Comparison of ENCODE assay signal across 12 mouse cellular contexts in the genomic region with DNA sequence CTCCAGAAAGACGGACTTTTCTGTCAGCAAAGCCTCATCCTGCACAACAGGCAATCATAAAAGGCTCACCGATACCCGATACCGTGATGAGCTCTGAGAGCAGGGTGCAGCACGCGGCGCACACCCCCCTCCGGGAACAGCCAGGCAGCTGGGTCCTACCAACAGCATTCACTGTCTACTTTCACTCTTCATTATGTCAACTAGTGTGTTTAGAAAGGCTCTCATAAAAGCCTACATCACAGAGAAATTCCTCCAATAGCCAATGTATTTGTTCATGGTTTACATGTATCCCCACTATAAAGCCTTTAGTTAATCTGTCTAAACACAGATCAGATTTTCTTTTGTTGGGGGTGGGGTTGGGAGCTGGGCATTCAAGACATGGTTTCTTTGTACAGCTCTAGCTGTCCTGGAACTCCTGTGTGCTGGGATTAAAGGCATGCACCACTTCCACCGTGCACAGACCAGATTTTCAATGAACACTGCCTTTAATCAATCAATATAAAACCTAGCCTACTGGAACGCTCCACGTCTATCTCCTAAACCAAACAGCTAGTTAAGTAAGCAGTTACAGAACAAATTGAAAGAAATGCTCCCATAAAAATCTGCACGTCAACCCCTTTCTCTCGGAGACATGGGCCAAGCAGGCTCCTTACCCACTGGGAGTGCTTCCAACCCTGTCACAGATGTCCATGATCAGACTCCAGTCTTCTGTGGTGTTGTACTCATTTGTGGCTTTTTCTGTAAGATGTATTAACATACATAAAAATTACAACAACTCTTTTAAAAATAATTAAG. TPM values are rescaled to one million over a fixed set of nuclear protein-coding genes. Genes with fewer than 3 reads are reported as not detected.
DNase-seq lines count a peak whose midpoint lies in the region; ATAC-seq and TF ChIP-seq lines count a peak whose summit lies in the region.
"Had no signal": no experiment of that assay in that cellular context is flagged by ENCODE, and none has a peak within 500 bp of the region (broad histone marks: within the 10 kb centered on the region; RNA-seq: fewer than 3 reads in every experiment).

No protein-coding gene starts in this region.

- no peaks in the 10 kb centered on the region for H3K9me3 ChIP-seq in kidney, postnatal 0 days (replicated peaks; ENCODE audit: low read length)
- H3K9me3 ChIP-seq in forebrain, embryonic 16.5 days (ENCODE audit: control insufficient read depth, low read length): no peaks in the 10 kb centered on the region
- H3K9me3 ChIP-seq in midbrain, embryonic 14.5 days (ENCODE audit: control insufficient read depth, low read length): no peaks in the 10 kb centered on the region
- H3K9me3 ChIP-seq: liver, embryonic 12.5 days had no signal

- peak; percentile 29 for DNase-seq in kidney, postnatal 0 days (ENCODE audit: low spot score)
- no peak for DNase-seq in kidney, adult 8-10 months
- DNase-seq in embryo, embryonic 10 days (ENCODE audit: low spot score): peak; percentile 35
- DNase-seq in midbrain, embryonic 14.5 days: peak; percentile 43
- DNase-seq in right cerebral cortex, postnatal 14 days: no peak
- DNase-seq in gastrocnemius, adult 18-20 months (ENCODE audit: low spot score): no peak
- DNase-seq in urinary bladder, postnatal 14 days (ENCODE audit: low spot score): no peak
- DNase-seq: gastrocnemius, adult 2 months; thymus, postnatal 4 days had no signal

- ATAC-seq in kidney, postnatal 0 days (replicated peaks; ENCODE audit: low FRiP score, low read depth): no peak
- ATAC-seq in forebrain, embryonic 16.5 days: peak; percentile 78
- ATAC-seq in midbrain, embryonic 14.5 days (ENCODE audit: low FRiP score, low TSS enrichment): no peak
- ATAC-seq: liver, embryonic 12.5 days had no signal

- no peaks in the 10 kb centered on the region for H3K27me3 ChIP-seq in kidney, postnatal 0 days (ENCODE audit: insufficient read depth, low read length)
- H3K27me3 ChIP-seq in forebrain, embryonic 16.5 days (replicated peaks; ENCODE audit: control insufficient read depth, insufficient read depth, low read length): no peaks in the 10 kb centered on the region
- no peaks in the 10 kb centered on the region for H3K27me3 ChIP-seq in midbrain, embryonic 14.5 days (ENCODE audit: control insufficient read depth, insufficient read depth, low read length)
- H3K27me3 ChIP-seq: liver, embryonic 12.5 days had no signal

- H3K4me1 ChIP-seq in kidney, postnatal 0 days (replicated peaks; ENCODE audit: insufficient read depth, low read length): 0 out of 2 replicates have a peak, but pooled peaks cover under 1% of the 10 kb centered on the region
- peaks cover 12% of the 10 kb centered on the region for H3K4me1 ChIP-seq in forebrain, embryonic 16.5 days (replicated peaks; ENCODE audit: control insufficient read depth, insufficient read depth, low read length)
- no peaks in the 10 kb centered on the region; the same call in 1 of the 2 replicates for H3K4me1 ChIP-seq in midbrain, embryonic 14.5 days (ENCODE audit: control insufficient read depth, insufficient read depth, low read length)
- H3K4me1 ChIP-seq: liver, embryonic 12.5 days had no signal

- no peak for TF ChIP-seq CTCF in kidney, postnatal 0 days (IDR thresholded peaks at IDR 0.05; ENCODE audit: low read depth)

- no peak overlapping the region for H3K9ac ChIP-seq in kidney, postnatal 0 days (ENCODE audit: low read depth, low read length)
- H3K9ac ChIP-seq in forebrain, embryonic 16.5 days (replicated peaks; ENCODE audit: low read depth, low read length): no peak overlapping the region
- no peak overlapping the region for H3K9ac ChIP-seq in midbrain, embryonic 14.5 days (replicated peaks; ENCODE audit: low read length)
- H3K9ac ChIP-seq: liver, embryonic 12.5 days had no signal

- H3K4me2 ChIP-seq in kidney, postnatal 0 days (ENCODE audit: low read length): no peak overlapping the region
- H3K4me2 ChIP-seq in forebrain, embryonic 16.5 days (ENCODE audit: low read length): peak overlapping the region; percentile 34
- H3K4me2 ChIP-seq in midbrain, embryonic 14.5 days (ENCODE audit: low read length): no peak overlapping the region
- H3K4me2 ChIP-seq: liver, embryonic 12.5 days had no signal

- H3K4me3 ChIP-seq in kidney, postnatal 0 days (replicated peaks; ENCODE audit: low read depth, low read length): no peak overlapping the region
- no peak overlapping the region for H3K4me3 ChIP-seq in forebrain, embryonic 16.5 days (replicated peaks; ENCODE audit: low read length)
- no peak overlapping the region for H3K4me3 ChIP-seq in midbrain, embryonic 14.5 days (replicated peaks; ENCODE audit: low read depth, low read length)
- H3K4me3 ChIP-seq: gastrocnemius, adult 2 months; liver, embryonic 12.5 days; myocyte had no signal

- no peaks in the 10 kb centered on the region for H3K36me3 ChIP-seq in kidney, postnatal 0 days (ENCODE audit: insufficient read depth, low read length)
- H3K36me3 ChIP-seq in forebrain, embryonic 16.5 days (ENCODE audit: control insufficient read depth, insufficient read depth): no peaks in the 10 kb centered on the region
- H3K36me3 ChIP-seq in midbrain, embryonic 14.5 days (ENCODE audit: control insufficient read depth, insufficient read depth, low read length): 0 out of 2 replicates have a peak, but pooled peaks cover 3% of the 10 kb centered on the region

- no peak overlapping the region for H3K27ac ChIP-seq in kidney, postnatal 0 days
- H3K27ac ChIP-seq in forebrain, embryonic 16.5 days (ENCODE audit: low read length): peak overlapping the region; percentile 70
- H3K27ac ChIP-seq in midbrain, embryonic 14.5 days (replicated peaks; ENCODE audit: low read depth, low read length): no peak overlapping the region
- H3K27ac ChIP-seq: gastrocnemius, adult 2 months; liver, embryonic 12.5 days had no signal

- WGBS in kidney, postnatal 0 days: 45% methylated on average over 13 of the region's 13 CpGs
- WGBS in forebrain, embryonic 16.5 days: 6% methylated on average over 13 of the region's 13 CpGs
- WGBS in midbrain, embryonic 14.5 days: 31% methylated on average over 13 of the region's 13 CpGs

RNA-seq across cellular contexts. Expression of a gene that starts 21.7 kb away (rescaled TPM):
- polyA plus RNA-seq in kidney, postnatal 0 days (2015; fragmentation: Nextera tagmentation; extraction: Ambion mirVana): 29.8 and 33.7 TPM in 2 replicates
- polyA plus RNA-seq in forebrain, embryonic 16.5 days (2015; fragmentation: Nextera tagmentation; extraction: Ambion mirVana): 49.8 and 54.6 TPM in 2 replicates
- 38.6 and 50.0 TPM in 2 replicates for polyA plus RNA-seq in midbrain, embryonic 14.5 days (2014; fragmentation: Nextera tagmentation; extraction: Ambion mirVana)
- 10 to 100 TPM in 1 of 2 experiments, 1 to 10 TPM in 1; 9.7 to 10.8 TPM for total RNA-seq in gastrocnemius, adult 18-20 months (2021)

RNA-seq across cellular contexts. Expression of a gene that starts 43.8 kb away (rescaled TPM):
- polyA plus RNA-seq in kidney, postnatal 0 days (2015; fragmentation: Nextera tagmentation; extraction: Ambion mirVana): 1.4 and 2.0 TPM in 2 replicates
- polyA plus RNA-seq in forebrain, embryonic 16.5 days (2015; fragmentation: Nextera tagmentation; extraction: Ambion mirVana): 14.1 and 14.7 TPM in 2 replicates
- polyA plus RNA-seq in midbrain, embryonic 14.5 days (2014; fragmentation: Nextera tagmentation; extraction: Ambion mirVana): 16.3 and 18.0 TPM in 2 replicates
- under 1 TPM; 0.21 to 0.55 TPM for total RNA-seq in gastrocnemius, adult 18-20 months (2021)

Comparison
In these comparisons a context has a peak if more than half of its experiments do, and no peak if none do; other contexts are left out.
1. DNase-seq: peak in kidney, postnatal 0 days (single experiment), embryo, embryonic 10 days (single experiment) and midbrain, embryonic 14.5 days (single experiment); none in kidney, adult 8-10 months (0 of 2), right cerebral cortex, postnatal 14 days (single experiment), gastrocnemius, adult 18-20 months (single experiment) and urinary bladder, postnatal 14 days (single experiment).